Mouse (Mus musculus): ENCODE measurements around the gene Bean1.

Gene Bean1

DNA sequence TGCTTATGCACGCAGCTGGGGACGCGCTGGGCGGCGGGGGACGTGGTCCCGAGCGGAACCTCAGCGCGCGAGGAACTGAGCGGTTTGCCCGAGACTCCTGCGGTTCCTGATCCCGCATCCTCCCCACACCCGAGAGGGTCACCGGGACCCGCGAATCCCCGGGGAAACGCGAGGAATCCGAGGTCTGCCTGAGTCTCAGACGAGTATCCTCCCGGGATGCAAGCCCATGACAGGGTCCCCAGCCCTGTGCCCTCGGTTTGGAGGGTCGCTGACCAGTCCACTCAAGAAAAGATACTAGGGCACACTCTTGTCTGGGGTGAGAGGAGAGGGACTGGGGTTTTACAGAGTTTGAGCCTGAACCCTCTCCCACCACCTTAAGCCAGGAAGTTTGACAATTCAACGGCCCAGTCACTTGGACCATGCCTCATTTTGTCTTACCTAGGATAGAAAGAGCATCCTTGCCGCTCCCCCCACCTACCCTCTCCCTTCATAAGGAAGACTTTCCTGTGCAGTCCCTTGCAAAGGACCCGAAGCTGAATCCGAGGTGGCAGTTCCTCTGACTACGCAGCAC, 893 bp downstream of the Bean1 start:
- DNase-seq (ENCODE audit: low spot score in 2 of 2), result no peak

DNA sequence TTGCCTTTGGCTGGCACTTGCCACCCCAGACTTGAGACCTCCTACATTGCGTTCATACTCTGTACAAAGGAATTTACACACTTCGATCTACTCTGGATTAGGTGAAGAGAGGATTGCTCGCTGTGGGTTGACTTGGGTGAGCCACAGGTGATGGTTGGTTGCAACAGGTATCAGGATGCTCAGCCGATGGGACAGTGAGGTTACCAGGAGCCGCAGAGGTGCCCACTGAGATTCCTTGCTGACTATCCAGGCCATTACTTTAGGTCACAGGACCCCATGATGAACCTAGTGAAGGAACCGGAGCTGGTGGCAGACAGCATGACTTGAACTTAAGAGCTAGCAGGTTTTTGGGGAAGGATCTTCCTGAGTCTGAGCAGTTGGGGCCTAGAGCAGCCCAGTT, 2.2 kb downstream of the Bean1 start:
- DNase-seq (ENCODE audit: low spot score in 2 of 2), result no peak

DNA sequence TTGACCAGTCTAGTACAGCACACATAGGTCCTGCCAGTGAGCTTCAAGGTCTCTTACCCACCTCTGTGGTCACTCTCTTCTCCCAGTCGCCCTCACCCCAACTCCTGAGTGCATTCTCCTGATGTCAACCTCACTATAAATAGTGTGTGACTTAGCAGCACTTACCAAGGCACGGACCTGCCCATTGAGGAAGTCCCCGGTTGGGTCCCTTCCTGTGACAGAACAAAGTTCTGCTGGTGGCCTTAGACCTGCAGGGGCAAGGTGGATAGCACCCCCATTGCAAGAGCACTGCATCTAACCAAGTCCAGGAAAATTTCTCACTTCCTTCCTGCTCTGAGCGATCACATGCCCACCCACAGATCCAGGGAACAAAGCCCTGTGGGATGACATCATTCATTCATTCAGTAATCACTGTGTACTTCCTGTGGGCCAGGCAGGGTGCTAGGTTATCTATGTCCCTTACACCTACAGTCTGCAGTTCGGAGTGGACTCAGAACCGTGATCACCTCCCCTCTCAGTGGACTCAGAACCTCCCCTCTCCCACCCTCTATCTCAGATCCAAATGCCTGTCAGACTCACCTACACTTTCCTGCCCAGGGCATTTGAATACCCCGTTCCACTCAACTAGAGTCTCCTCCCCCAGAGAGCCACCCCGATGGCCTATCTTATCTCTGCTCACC, 5.7 kb downstream of the Bean1 start:
- no peak for DNase-seq (ENCODE audit: low spot score in 2 of 2)

DNA sequence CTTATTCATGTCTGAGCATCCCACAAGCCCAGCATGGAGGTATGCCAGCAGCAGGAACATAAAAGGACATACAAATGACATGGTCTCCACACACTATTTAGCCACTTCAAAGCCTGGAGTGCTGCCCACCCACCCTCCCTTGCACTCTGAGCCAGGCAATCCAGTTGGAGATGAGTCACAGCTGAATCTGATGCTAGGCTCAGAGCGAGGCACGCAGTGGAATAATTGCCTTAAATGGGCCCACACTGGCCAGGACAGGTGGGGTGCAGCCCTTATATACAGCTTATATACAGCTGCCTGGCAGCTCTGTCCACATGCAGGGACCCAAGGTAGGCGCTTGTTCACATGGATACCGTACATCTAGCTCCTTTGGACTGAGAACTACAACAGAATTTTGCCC, 6.8 kb downstream of the Bean1 start:
- DNase-seq (ENCODE audit: low spot score in 2 of 2), result no peak

DNA sequence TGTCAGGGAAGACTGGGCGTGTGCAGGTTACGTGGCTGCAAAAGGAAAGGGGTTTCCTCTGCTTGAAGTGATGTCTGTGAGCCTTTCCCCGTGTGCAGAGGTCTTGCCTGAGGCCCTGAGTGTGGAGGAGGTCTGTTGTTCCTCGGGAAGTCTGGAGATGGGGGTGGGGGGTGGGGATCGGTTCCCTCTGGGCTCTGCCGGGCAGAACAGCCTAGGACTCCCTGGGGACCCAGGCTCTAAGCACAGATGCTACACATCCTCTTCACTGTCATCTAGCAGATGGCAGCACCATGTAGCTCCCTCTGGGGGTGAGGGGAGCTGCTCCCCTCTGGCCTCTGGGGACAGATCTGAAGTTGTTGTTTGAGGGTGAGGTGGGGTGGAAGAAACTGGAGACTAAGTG, 14.7 kb downstream of the Bean1 start:
- DNase-seq (ENCODE audit: low spot score in 2 of 2), result no peak

DNA sequence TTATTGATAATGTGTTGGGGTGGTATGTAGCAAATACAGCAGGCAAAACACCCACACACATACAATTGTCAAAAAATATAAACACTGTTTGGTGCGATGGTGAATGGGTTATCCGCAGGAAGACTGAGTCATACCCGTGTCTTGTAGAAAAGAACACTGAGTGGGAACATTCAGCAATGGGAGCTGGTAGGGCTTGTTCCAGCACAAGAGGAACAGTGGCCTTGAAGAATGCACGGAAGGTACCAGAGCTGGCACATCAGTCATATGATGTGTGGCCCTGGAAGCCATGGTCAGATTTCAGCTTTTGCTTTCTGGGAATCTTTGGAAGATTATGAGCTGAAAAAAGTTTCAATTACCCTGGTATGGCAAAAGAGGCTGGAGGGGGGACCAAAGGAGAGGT, 16.6 kb downstream of the Bean1 start:
- DNase-seq (ENCODE audit: low spot score in 2 of 2), result no peak

DNA sequence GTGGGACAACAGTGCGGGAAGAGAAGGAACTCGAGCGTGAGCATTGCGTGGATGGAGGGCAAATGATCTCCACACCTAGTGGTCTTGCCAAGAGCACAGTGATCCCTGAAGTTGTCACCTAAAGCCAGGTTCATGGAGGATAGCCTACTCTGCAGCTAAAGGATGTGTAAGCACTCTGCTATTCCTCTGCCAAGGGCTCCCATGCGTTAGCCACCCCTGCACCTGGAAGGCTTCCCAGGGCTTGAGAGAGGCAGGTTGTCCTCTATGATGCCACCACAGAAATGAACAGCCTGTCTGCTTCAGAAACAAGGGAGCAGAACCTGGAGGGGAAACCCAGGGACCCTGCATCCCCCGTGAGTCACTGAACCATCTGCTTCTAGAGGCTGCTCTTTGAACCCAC, 17.4 kb downstream of the Bean1 start:
- DNase-seq (ENCODE audit: low spot score in 2 of 2), result no peak

DNA sequence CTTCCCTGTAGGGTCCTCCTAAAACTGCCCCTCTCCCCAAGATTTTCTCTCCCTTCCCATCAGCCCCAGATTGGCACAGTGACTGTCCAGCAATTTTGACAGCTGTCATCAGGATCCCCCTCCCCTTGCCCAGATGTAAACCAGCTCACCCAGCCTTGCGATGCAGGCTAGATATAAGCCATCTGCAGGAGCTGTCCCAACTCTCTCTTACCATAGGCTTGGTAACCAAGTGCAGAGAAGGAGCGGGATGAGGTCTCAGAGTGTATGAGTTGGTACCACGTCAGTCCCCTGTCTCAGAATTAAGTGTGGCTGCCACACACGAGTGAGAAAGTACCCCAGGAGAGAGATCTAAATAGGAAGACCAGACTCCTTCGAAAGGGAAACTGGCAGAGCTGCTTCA, 18.2 kb downstream of the Bean1 start:
- DNase-seq (ENCODE audit: low spot score in 2 of 2), result no peak

DNA sequence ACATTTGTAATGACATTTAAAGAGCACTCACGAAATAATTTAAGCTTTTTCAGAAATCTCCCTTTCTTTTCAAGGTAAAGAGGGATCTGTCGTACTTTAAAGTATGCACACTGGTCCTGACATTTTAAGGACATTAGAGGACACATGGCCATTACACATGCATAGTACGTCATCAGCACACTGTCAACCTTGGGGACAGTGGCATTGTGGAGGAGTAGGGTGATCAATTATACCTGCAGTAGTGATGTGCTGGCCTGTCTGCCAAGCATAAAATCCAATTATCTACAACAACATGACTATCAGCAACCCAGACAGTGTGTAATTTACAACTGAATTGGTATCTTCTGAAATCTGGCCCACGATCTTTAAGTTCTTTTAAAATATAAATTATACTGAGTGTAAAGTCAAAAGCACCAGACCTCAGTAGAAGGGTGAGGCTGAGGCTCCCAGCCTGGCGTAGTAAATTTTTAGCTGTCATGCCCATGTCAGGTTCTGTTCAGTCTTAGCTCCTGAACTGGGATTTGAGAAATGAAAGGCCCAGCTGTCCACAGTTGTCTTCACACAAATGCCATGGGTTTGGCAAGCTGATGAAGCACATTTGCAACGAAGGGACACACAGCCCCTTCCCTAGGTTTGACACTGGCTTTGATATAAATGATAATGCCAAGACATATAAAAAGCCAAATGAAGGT, 20.7 kb downstream of the Bean1 start:
- no peak for DNase-seq (ENCODE audit: low spot score in 2 of 2)

DNA sequence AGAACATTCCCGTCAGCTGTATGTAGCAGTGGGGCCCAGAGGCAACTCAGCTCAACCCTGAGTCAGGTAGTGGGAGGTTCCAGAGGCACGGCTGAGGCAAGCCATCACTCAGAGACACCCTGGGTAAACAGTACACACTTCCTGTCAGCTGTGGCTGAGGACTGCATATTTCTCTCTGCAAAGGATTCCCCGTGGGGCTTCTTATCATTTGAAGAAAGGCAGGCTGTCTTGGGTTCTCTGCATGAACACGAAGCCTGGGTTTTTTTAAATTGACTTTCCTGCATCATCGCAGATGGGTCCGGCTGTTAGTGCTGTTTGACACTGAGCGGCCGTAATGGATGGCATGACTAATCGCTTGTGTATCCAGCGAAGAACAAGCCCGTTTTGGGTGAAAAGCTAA, 21.3 kb downstream of the Bean1 start:
- DNase-seq (ENCODE audit: low spot score in 2 of 2), result peak in 1 of 2 experiments; percentile 28

DNA sequence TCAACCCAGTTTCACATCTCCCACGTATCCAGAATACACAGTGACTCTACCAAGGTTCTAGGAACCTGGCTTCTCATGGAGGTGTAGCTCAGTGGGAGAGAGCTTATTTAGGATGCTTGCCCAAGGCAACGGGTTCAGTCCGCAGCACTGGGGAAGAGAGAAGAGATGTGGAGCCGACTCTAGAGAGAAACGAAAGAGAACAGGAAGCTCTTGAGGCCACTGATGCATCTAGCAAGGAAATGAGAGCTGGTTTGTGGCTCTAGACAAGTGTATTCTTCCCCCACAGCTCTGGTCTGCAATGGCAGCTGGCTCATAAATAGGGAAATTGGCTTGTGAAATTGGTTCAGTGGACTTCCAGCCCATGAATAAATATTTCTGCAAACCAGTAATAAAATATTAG, 29.6 kb downstream of the Bean1 start:
- DNase-seq (ENCODE audit: low spot score in 2 of 2), result no peak

DNA sequence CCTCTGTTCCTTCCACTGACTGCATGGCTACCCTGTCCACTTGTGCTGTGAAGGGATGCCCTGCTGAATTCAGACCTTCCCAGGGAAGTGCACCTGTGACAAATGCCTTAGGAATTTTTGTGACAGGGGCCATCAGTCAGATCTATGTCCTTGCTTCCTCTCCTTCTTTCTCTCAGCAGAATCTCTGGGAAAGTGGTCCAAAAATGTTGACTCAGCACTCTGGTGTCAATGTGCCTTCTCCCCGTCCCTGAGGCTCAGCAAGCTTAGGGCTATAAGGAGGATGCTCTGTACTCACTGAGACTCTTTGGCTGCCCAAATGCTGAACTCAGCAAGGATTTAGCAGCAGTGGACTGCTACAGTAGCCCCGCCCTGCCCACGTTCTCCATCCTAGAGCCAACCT, 31.4 kb downstream of the Bean1 start:
- no peak for DNase-seq (ENCODE audit: low spot score in 2 of 2)

DNA sequence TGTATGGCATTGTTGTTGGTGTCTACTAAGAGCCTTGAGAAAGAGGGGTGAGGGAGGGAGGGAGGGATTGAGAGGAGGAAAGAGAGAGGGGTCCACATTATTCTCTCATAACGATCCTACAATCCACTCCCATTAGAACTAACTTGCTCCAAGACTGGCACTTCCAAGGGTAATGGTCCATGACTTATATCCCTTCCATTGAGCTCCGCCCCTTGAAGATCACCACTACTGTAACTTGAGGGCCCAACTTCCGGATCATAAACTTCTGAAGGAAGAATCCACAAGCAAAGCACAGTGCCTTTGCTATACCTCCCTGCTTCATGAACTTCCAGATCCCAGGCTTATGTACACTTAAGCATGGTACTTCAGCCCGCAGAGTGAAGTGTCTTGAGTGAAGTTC, 32.1 kb downstream of the Bean1 start:
- no peak for DNase-seq (ENCODE audit: low spot score in 2 of 2)

DNA sequence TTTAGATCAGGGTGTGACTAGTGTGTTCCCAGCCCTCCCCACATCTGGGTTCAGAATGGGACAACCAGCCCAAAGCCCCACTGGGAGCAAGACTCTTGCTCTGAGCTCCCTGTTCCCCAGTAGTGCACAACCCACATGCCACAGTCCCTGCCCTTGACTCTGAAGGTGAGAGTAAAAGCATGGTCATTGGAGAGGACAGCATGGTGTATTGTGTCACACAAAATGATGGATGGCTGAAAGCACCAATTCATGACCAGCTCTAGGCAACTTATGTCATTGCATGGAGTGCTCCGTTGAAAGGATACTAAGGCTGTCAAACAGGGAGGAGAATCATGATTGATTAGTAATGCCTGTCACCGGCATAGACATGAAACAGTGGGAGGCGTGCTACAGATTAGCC, 35.0 kb downstream of the Bean1 start:
- no peak for DNase-seq (ENCODE audit: low spot score in 2 of 2)

DNA sequence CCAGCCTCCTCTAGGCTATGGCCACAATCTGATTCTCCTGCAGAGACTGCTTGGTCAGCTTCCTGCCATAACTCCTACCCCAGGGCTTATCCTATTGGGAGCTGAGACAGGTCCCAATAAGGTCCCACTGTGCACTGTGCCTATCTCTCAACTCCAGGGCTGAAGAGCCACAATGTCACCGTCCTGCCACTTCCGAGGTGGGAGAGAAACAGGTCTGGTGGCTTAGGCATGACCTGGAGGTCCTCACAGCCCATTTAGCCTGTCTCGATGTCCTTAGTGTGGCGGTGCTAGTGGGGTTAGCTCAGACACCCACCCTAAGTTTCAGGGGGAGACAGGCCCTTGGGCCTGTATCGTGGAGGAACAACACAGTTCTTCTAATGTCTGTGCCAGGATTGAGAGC, 47.4 kb downstream of the Bean1 start:
- DNase-seq (ENCODE audit: low spot score in 2 of 2), result no peak

DNA sequence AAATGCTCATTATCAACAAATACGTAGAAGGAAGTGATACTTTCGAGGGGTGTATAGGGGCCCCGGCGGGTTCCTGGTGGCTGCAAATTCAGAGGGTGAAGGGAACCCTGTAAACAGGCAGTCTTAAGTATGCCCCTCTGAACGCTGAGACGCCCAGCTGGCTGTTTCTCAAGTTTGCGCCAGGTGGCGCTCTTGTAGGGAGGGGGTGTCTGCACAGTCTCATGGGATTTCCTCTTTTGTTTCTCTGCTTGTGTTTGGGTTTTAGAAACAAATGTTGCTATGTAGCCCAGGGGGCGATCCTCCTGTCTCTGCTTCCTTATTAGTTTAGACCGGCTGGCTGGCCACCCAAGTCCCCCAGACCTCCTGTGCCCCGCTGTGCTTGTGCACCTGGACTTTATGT, 48.8 kb downstream of the Bean1 start:
- peak in 1 of 2 experiments; percentile 18 for DNase-seq (ENCODE audit: low spot score in 2 of 2)

DNA sequence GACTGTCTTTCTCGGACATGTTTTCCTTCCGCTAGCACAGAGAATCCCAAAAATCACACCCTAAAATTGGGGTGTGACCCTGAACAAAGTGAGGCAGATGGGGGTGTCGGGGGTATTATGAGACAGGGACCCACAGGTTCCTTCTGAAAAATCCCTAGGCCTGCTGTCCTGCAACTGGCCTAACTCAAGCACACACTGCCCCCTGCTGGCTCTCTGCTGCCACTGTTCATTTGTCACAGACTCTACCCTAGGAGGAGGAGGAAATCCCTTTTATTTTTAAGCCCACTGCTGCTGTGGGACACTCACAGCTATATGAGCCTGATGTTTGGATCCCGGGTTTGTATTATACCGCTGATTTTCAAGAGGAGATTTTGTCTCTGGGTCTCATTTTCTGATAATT, 49.6 kb downstream of the Bean1 start:
- DNase-seq (ENCODE audit: low spot score in 2 of 2), result peak; percentile 61 to 62

DNA sequence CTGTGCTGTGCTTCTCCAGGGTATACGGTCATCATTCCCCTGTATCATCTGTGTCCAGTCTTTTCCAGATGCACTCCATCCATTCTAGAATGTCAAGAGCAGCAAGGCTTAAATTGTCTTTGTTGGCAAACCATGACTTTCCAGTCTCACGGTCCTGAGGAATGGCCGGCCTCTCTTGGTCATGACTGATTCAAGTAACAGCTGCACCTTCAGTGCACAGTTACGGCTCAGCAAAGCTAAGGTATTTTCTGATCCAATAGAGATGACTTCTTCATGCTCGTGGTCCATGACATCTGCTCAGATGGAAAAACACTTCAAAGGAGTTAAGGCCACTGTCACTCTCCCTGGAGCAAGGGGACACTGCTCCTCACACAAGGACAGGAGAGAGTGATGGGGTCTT, 56.8 kb downstream of the Bean1 start:
- DNase-seq (ENCODE audit: low spot score in 2 of 2), result no peak

DNA sequence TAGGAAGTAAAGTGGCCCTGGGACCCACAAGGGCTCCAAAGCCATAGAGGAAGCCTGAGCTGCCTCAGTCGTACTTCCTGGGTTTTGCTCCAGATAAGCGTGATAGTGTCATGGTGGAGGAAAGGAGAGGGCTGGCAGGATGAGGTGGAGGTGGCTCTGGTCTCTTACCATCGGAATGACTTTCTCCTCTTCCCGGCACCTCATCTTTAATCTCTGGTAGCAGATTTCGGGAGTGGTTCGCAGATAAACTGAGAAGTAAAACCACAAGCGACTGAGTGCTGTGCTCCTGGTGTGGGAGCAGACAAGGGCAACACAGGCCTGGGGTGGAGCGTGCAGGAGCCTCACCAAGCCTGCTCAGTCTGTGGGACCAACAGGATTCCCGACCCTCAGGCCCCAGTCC, 60.1 kb downstream of the Bean1 start:
- no peak for DNase-seq (ENCODE audit: low spot score in 2 of 2)

DNA sequence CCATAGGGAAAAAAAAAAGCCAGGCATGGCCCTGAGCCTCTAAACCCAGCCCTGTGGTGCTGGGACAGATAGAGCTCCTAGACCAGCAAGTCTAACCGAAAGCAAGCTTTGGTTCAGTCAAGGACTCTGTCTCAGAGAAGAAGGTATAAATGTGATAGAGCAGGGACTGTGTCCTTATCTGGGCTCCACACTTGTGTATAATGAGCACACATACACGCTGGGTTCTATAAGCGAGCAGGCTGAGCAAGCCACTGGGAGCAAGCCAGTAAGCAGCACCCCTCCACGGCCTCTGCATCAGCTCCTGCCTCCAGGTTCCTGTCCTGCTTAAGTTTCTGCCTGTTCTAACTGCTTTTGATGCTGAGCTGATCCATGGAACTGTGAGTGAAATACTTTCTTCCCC, 61.8 kb downstream of the Bean1 start:
- DNase-seq (ENCODE audit: low spot score in 2 of 2), result no peak

DNA sequence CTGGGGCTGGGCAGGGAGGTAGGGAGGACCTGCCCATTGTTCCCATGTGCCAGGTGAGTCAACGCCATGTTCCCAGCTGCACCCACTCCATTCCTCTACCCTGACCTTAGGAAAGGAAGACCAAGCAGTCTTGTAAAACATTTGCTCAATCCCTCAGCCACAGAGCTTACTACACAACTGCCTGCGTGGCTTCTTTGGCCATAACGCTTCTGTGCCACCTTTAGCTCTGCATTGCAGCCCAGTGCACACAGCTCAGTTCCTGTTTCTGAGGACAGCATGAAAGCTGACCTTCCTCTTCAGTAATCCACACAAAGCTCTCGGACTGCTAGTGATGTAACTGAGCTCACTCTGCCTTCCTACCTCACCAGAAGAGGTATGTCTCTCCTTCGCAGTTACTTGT, 62.7 kb downstream of the Bean1 start:
- no peak for DNase-seq (ENCODE audit: low spot score in 2 of 2)

DNA sequence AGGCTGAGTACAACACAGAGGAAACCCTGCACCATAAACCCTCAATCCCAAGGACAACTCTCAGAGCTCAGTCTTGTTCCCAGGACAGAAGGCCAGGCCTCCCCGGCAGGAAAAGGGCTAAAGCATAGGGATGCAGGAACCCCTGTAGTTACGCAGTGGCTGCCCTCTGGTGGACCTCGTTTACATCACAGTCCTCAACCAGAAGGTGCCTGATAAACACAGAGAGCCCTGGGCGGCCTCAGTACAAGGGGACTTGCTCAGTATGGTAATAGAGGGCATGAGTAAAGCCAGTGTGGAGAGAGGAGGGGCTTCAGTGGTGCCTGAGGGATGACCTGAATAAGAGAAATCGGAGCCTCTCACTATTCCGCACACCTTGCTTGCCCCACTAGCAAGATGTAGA, 64.3 kb downstream of the Bean1 start:
- no peak for DNase-seq (ENCODE audit: low spot score in 2 of 2)

DNA sequence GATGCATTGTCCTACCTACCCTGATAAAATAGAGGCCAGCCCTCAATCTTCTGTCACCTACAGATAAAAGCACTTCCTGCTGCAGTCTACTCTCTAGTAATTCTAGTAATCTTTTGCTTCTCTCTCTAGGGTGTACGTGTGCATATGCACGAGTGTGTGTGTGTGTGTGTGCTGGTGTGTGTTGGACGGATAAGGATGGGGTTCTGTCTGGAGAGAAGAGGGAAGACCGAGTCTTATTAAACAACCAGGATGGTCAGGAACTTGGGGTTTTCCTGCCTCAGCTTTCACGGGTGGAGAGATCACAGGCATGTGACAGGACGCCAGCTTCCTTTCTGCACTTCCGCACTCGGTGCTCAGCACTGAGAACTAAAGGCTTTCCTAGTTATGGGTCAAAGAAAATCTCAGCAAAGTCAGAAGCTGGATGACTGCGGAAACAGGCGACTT, 69.2 kb downstream of the Bean1 start:
- no peak for DNase-seq (ENCODE audit: low spot score in 2 of 2)
